Mouse (Mus musculus): ENCODE measurements around the gene Enoph1.

GRCm38 (mm10) chr5:100046096-100046495, 6.3 kb downstream of the Enoph1 start:
- no peak for TF ChIP-seq POLR2A (IDR thresholded peaks at IDR 0.05; ENCODE audit: control insufficient read depth, extremely low read depth, insufficient read depth, low read length, poor library complexity)
- no peak for TF ChIP-seq CTCF (IDR thresholded peaks at IDR 0.05; ENCODE audit: borderline replicate concordance, control insufficient read depth, extremely low read depth, insufficient read depth, low read length, poor library complexity)
